Mouse (Mus musculus) gastrocnemius, postnatal 14 days (tissue): ENCODE measurements at regions not wholly inside any gene's neighbourhood (a gene's known extent, or its start where the extent isn't known, plus 50 kb on each side); places are given as distances from the start of the nearest gene placed in this dataset.

Experiments used
- DNase-seq: peaks from one replicate; pipeline ENCODE4 v3.0.0; 2021; ENCODE audit warnings: mixed read lengths
- intact Hi-C: fragments of 180-260 bp; cut with DNase I; formaldehyde crosslinking; loops from one replicate; pipeline ENCODE4 v1.15.1; 2025; ENCODE audit warnings: low total_unique reads

DNA sequence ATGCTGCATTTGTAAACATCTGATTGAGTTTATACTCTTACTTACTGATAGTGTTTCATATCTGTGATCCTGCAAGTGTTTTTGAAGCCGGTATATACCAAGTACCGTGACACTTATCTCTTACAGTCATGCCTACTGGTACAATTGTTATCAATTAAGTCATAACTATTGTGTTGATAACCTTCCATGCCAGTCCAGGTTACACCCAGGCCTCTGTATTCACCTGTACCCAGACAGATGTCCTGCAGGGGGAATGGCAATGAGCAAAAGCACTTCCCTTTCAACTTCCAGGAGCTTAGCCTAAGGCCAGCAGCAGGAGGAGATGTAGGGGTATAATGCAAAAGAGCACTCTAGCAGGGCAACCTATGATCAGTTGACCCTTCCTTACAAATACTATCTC is 232.2 kb upstream of the Jun start:
- DNase-seq: no peak
- intact Hi-C loops: no loop called here

DNA sequence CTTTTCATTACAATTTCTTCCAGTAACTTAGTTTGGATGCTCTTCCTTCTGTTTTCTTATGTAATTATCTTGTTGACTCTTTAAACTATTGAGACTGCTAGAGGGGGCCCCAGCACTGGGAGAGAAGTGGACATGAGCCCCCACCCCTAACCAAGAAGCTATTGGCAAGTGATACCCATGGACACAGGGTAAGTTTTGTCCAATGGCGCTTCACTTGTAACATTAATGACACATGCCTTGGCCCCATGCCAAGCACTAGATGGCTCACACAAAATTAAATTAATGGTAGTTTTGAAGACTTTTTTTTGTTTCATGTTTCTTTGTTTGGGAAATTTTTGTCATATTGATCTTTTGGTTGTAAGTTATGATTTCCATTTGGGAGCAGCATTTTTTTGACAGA is 232.7 kb upstream of the Jun start:
- intact Hi-C loops: no loop called here

GRCm38 (mm10) chr4:95290321-95290720 is 238.3 kb upstream of the Jun start:
- intact Hi-C loops: loop anchor here (10.0 kb wide), 1 partner anchor 236 kb away; the partner anchor contains the start of gene Jun
- DNase-seq: peak; percentile 29

More for the DNA sequence above, 232.7 kb upstream of the Jun start:
- DNase-seq: no peak

DNA sequence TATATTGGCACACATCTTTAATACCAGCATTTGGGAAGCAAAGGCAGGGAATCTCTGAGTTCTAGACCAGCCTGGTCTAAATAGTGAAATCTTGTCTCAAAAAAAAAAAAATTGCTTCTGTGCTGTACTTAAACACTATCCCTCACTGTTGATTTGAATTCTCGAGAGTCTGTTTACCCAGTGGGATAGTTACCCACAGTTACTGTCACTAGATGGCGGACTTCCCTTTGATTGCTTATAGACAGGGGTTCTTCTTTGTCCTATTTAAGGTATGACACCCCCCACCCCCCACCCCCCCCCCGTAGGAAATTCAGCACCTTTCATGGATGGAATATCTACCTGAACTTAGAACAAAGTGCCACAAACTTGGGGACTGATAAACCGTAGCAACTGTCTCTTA is 242.1 kb upstream of the Jun start:
- intact Hi-C loops: loop anchor here (10.0 kb wide), 1 partner anchor 239 kb away; the partner anchor contains the start of gene Jun
- no peak for DNase-seq

DNA sequence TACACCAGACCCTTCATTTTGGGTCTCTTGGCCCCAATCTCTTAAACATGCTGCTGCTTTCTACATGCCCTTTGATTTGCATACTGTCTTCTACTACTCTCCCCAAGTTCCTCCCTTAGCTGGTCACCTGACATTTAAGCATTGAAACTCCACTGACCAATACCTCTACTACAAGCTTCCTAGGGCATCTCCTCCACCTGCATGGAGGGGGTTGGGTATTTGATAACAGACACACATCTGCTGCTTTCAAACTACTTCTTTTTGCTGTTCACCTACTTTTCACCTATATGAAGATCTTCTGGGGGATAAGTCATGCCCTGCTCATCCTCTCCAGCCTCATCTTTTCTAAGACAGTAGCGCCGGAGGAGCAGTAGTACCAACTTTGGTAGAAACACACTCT is 249.9 kb upstream of the Jun start:
- intact Hi-C loops: no loop called here
- DNase-seq: no peak

DNA sequence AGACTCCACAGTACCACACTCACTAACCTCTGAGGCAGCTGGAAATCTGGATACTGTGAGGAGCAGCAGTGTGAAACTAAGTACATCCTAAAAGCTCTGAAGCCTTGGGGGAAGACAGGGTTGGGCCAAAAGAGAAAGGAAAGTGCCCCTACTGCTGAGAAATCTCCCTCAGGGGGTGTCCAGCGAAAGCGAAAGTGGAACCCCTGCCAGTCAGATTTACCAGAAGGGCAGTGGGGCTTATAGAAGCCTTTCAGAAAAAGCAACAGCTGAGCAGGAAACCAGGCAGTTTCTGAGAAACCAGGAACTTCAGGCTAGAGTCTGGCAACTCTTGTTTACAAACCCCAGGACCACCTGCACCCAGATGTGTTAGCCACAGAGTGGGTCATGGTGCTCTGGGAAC is 251.3 kb upstream of the Jun start:
- intact Hi-C loops: no loop called here
- DNase-seq: peak; percentile 25

- intact Hi-C loops: no loop called here
- no peak for DNase-seq
These were observed 252.0 kb upstream of the Jun start for GRCm38 (mm10) chr4:95304006-95304405.

- DNase-seq: no peak
- intact Hi-C loops: no loop called here
These were observed 250.2 kb upstream of the Fggy start for GRCm38 (mm10) chr4:95307134-95307533.

- intact Hi-C loops: no loop called here
- DNase-seq: no peak
These were observed 248.8 kb upstream of the Fggy start for GRCm38 (mm10) chr4:95308469-95308895.

DNA sequence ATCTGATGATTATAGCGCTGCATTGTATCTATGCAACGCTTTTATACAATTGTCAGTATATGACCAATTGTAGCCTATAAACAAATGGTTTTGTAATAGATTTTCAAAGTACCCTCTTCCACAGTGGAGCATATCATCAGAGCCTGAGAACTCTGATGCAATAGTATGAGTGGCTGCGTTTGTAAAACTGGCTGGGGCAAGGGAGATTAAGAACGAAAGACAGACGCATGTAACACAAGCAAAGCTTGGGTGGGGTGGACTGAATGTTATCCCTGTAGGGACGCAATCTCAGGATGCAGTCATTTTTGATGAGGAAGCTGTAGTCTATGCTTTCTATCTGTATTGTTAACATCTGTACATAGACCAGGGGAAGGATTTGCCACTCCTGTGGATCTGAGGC is 246.9 kb upstream of the Fggy start:
- intact Hi-C loops: no loop called here
- DNase-seq: no peak

DNA sequence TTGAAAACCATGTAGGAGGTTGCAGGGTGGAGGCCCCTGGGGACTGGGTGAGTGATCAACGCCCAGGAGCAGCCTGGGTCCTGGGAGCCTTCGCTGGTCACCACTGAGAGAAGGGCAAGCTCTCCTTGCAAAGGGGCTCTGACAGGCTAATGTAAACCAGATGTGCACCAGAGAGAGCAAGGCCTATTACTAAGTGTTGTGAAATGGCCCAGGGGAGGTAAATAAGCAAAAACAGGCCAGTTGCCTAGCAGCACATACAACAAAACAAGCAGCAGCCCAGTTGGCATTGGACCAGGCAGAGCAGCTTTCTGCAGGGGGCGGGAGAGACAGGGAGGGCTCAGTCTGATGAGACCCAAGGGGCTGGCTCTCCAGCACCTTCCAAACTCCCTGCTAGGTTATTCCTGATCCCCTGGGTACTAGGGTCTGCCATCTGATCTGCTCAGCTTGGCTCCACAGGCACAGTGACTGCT is 239.5 kb upstream of the Fggy start:
- intact Hi-C loops: no loop called here
- DNase-seq: peak; percentile 88

DNA sequence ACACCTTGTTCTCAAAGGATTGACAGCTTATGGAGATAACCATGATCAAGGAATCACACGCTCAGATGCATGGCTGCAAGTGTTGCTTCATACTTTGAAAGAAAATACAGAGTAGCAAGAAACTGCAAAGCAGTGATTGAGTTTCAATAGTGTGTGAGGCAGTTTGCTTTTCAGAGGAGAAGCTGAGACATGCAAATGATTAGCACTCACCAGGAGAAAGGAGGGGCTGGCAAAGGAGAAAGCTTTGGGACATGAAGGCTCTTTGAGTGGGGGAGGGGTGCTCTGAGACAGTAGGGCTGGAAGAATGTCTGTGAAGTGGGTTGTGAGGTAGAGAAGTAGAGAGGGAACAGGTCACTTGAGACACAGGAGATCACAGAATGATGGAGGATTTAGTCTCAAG is 238.7 kb upstream of the Fggy start:
- intact Hi-C loops: no loop called here
- DNase-seq: no peak

DNA sequence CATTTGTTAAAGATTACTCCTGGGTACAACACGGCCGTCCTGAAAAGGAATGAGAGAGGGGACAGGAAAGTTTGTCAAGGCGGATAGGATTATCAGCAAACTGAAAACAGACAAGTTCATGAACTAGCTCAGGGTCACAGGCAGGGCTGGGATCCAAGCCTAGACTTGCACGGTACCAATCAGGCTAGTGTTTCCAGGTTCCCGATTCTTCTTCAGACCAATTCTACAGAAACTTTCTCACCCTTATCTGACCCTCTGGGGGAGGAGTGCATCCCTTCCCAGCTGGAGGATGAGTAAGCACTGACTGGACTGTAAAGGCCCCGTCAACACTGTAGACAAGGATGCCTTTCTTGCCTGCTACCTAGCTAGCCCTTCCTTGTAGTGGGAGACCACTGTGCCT is 238.3 kb upstream of the Fggy start:
- intact Hi-C loops: no loop called here
- peak; percentile 41 for DNase-seq

DNA sequence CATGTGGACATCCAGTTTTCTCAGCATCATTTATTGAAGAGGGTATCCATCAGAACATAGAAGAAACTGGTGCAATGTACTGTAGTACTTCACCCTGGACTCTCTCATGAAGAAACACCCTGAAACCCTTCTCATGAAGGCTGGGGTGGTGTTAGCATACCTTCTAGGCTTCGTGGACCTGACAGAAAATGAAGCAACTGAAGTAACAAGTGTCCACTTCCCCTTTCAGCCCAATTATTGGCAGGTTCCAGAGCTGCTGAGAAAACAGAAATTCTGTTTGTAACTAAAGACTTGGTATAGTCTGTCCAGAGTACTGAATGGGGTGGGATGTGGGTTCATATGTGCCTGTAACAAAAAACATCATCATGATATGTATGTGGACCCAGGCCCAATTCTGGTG is 231.4 kb upstream of the Fggy start:
- intact Hi-C loops: no loop called here

DNA sequence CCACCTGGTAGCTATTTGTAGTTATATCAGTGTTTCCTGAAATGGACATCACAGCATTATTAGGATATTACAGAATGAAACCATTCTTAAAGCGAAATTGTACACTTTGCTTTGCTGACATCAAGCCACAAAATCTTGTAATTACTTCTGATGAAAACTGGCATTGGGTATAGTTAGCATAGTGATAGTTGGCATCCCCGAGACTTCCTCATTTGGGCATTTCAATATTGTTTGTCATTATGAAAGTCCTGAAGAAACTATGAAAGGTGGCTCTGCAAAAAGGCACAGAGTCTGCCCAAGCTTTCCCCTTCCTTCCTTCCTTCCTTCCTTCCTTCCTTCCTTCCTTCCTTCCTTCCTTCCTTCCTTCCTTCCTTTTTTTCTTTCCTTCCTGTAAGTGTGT is 217.5 kb upstream of the Fggy start:
- no peak for DNase-seq
- intact Hi-C loops: no loop called here

More for the DNA sequence above, 231.4 kb upstream of the Fggy start:
- DNase-seq: no peak

DNA sequence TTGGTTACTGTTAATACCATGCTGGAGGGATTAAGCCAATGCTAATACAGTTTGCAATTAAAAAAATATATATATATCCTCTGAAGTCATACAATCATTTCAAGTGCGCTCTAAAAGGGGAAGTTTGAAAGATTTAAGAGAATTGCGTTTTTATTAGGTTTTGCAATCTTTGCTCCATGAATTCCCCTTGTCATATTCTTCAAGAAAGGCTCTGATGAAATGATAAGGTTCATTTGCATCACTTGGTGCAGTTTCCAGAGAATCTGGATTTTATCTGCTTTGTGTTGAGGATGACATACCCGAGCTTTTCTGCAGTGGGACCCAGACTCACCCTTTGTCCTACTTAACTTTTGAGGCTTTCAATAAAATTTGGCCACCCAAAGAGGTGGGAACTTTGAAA is 216.4 kb upstream of the Fggy start:
- intact Hi-C loops: no loop called here

DNA sequence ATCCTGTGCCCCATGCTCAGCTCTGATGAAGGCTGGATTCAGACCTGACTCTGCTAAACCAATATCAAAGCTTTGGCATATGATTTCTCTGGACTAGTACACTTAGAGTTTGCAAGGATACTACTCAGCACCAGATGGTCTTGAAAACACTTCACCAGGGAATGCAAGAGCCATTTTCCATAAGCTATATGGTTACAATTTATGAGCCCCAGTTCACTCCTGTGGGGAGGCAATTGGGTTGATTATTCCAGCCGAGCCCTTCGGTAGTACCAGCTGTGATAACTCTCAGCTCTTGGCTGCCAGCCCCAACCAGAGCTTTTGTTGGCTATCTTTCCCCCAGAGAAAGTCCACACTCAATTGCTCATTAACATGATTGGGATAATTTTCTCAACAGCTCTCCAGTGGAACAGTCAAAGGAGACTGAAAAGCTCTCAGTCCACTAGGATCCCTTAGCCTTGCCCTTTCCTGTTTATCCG is 210.5 kb upstream of the Fggy start:
- intact Hi-C loops: no loop called here
- peak; percentile 11 for DNase-seq

More for the DNA sequence above, 216.4 kb upstream of the Fggy start:
- DNase-seq: no peak

- intact Hi-C loops: no loop called here
- no peak for DNase-seq
These were observed 209.9 kb upstream of the Fggy start for GRCm38 (mm10) chr4:95347436-95347835.

DNA sequence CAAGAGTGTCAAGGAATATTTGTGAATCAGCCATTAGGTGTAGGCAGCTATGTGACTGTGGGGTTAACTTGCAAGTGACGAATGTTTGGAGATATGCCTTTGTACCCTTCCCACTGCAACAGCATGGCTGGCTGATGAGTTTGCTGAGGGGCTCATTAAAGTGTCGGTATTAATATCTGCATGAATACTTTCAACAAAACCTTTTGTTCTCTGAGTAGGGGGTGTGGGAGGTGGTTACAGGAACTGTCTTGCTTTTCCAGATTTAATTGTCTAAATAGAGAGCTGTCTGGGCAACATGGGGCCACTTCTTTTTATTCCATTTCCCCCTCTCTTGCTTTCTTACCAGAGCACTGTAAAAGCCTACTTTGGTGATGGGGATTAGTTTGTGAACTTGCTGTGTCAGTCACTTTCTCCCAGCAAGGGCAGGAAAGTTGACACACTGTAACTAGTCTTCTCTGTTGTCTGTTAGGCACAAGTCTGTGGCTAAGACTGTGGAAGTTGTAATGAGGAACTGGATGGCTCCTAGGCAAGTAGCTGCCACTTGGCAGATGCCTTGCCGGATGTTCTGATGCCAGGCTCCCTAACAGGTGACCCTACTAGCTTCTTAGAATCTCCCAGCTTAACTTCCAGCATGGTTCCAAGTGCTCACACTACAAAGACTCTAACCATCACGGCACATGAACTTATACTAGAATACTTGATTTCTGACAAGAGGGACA is 208.7 kb upstream of the Fggy start:
- DNase-seq: no peak
- intact Hi-C loops: no loop called here

DNA sequence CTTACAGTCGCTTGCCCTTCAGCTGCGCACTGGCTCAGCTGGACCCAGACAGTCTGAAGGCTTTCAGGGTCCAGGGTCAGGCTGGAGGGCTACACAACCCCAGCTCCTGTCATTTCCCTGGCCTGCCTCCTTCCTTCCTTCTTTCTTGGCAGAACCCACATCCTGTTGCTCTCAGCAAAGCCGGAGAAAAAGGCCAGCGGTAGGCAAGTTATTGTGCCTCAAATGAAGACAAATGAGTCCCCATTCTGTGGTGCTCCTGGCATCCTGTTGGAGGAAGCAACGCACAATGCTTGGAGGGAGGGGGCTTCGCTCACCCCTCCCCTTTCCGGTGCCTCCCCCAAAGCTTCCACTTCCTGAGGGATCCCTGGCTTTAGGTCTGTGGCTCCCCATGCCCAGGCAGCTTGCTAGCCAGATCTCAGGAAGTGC is 203.4 kb upstream of the Fggy start:
- intact Hi-C loops: no loop called here
- DNase-seq: peak; percentile 37

- intact Hi-C loops: no loop called here
- no peak for DNase-seq
These were observed 198.6 kb upstream of the Fggy start for GRCm38 (mm10) chr4:95358674-95359073.
